Comparison of ENCODE assay signal across 21 mouse cellular contexts in genomic region chr6:117622446-117622845, GRCm38 (mm10).
DNase-seq lines count a peak whose midpoint lies in the region; TF ChIP-seq lines count a peak whose summit lies in the region.
"Had no signal": no experiment of that assay in that cellular context is flagged by ENCODE, and none has a peak within 500 bp of the region (broad histone marks: within the 10 kb centered on the region; RNA-seq: fewer than 3 reads in every experiment).

No protein-coding gene starts in this region.

- H3K4me3 ChIP-seq in heart, adult 2 months: no peak overlapping the region
- H3K4me3 ChIP-seq: embryonic facial prominence, embryonic 13.5 days; embryonic facial prominence, embryonic 15.5 days; erythroblast, embryonic 14.5 days had no signal

- peak; percentile 26 for DNase-seq in adrenal gland, postnatal 14 days
- DNase-seq in adrenal gland, postnatal 10 days: no peak
- peak; percentile 53 for DNase-seq in heart, adult 11 months
- no peak for DNase-seq in heart, adult 2 months
- peak; percentile 59 for DNase-seq in adipocyte (ENCODE audit: low spot score)
- no peak for DNase-seq in layer of hippocampus, adult 9-11 months
- DNase-seq: adrenal gland, adult 2 months; adrenal gland, postnatal 25 days; B cell, adult 2 months; cerebellum, adult 11 months; cerebellum, adult 18-20 months; cerebellum, adult 8-10 months; cerebellum, adult 9-11 months; cerebellum, postnatal 14 days; cerebellum, postnatal 36 days; embryo, embryonic 11 days had no signal

- 0 out of 2 replicates have a peak, but pooled peaks cover 1% of the 10 kb centered on the region for H3K27me3 ChIP-seq in heart, adult 2 months (ENCODE audit: control insufficient read depth, insufficient read depth, low read length)
- H3K27me3 ChIP-seq: embryonic facial prominence, embryonic 13.5 days; embryonic facial prominence, embryonic 15.5 days; Patski had no signal

- TF ChIP-seq CTCF in heart, adult 2 months (IDR thresholded peaks at IDR 0.05): no peak

- no peaks in the 10 kb centered on the region for H3K36me3 ChIP-seq in heart, adult 2 months (ENCODE audit: control insufficient read depth, insufficient read depth, low read length)
- H3K36me3 ChIP-seq: embryonic facial prominence, embryonic 13.5 days; embryonic facial prominence, embryonic 15.5 days; G1E had no signal

- TF ChIP-seq POLR2A in heart, adult 2 months (IDR thresholded peaks at IDR 0.05; ENCODE audit: insufficient read depth, low read depth, low read length): no peak

- no peak overlapping the region for H3K27ac ChIP-seq in heart, adult 2 months
- H3K27ac ChIP-seq: embryonic facial prominence, embryonic 13.5 days; embryonic facial prominence, embryonic 15.5 days had no signal

- WGBS in heart, adult 2 months: 77% methylated on average over 6 of the region's 6 CpGs

- peaks cover 6% of the 10 kb centered on the region for H3K4me1 ChIP-seq in heart, adult 2 months (ENCODE audit: control insufficient read depth, insufficient read depth, low read length)
- H3K4me1 ChIP-seq: embryonic facial prominence, embryonic 15.5 days had no signal

- TF ChIP-seq EP300 in heart, adult 2 months (IDR thresholded peaks at IDR 0.05; ENCODE audit: insufficient read depth, low read depth, low read length): no peak

- no peak overlapping the region for H3K9ac ChIP-seq in heart, adult 2 months (ENCODE audit: low read depth, low read length)
- H3K9ac ChIP-seq: embryonic facial prominence, embryonic 13.5 days; embryonic facial prominence, embryonic 15.5 days had no signal

- intact Hi-C loops in heart, adult 2 months (cut with DNase I): no loop called here

- no peaks in the 10 kb centered on the region for H3K79me2 ChIP-seq in heart, adult 2 months (replicated peaks; ENCODE audit: control insufficient read depth, insufficient read depth, low read length)

Comparison
In these comparisons a context has a peak if more than half of its experiments do, and no peak if none do; other contexts are left out.
1. DNase-seq: peak in adrenal gland, postnatal 14 days (single experiment), heart, adult 11 months (single experiment) and adipocyte (single experiment); none in adrenal gland, postnatal 10 days (single experiment), heart, adult 2 months (0 of 2) and layer of hippocampus, adult 9-11 months (single experiment).